Mouse (Mus musculus): ENCODE measurements around the gene Rflnb. TPM values are rescaled to one million over a fixed set of nuclear protein-coding genes. Genes with fewer than 3 reads are reported as not detected.
A peak's percentile ranks its signal among the peaks of the same experiment; 100 is the strongest.

Rflnb gene
- polyA plus RNA-seq, 1 experiment from 2014 or later: 7.9 TPM

DNA sequence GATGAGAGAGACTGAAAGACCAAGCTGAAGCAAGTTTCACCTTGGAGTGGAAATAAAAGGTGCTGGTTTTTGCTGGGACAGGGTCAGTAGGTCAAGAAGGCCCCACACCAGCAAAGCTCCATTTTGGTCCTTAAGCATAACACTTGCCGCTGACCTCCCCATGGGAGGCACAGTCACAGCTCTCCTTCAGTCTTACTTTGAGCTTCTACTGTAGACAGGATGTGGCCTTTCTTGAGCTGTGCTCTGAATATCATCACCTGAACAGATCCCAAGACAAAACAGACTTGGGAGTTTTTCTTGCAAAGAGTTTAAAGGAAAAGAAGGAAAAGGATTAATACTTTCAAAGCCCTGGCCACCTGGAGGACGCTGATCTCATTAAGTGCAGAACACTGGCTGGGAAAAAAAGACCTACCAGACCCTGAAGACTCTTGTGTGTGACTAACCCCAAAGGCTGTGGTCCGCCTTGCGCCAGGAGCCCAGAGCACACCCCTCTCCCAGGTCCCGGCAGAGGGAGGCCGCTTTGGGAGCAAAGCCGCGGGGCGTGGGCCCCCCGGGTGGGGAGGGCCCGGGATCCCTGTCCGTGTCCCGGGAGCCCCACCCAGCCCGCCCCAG lies 949 bp downstream of the Rflnb start:
- no peak for ATAC-seq (replicated peaks; ENCODE audit: low FRiP score)
- H3K4me1 ChIP-seq (replicated peaks; ENCODE audit: control insufficient read depth, insufficient read depth, low read length): peaks cover 8% of the 10 kb centered on the region; the same call in 1 of the 2 replicates
- H3K27me3 ChIP-seq (replicated peaks; ENCODE audit: control insufficient read depth, insufficient read depth, low read length): peaks cover 16% of the 10 kb centered on the region
- no peak for DNase-seq (ENCODE audit: low spot score)
- no peak overlapping the region for H3K27ac ChIP-seq (ENCODE audit: low read depth, low read length)
- H3K9ac ChIP-seq (ENCODE audit: low read depth, low read length): peak overlapping the region; percentile 75
- peak overlapping the region; percentile 75 for H3K4me3 ChIP-seq (ENCODE audit: low read depth, low read length)
- peak overlapping the region; percentile 99 for H3K4me2 ChIP-seq
- H3K9me3 ChIP-seq (ENCODE audit: control insufficient read depth, low read length): no peaks in the 10 kb centered on the region
- 8% methylated on average over 14 of the region's 14 CpGs for WGBS
- H3K36me3 ChIP-seq (ENCODE audit: control insufficient read depth, insufficient read depth, low read length): no peaks in the 10 kb centered on the region

- Histone ChIP-seq H3K27ac (ENCODE audit: low read depth, low read length) (no peak overlapping the region), H3K4me1 (replicated peaks; ENCODE audit: control insufficient read depth, insufficient read depth, low read length) (peaks cover 8% of the 10 kb centered on the region; the same call in 1 of the 2 replicates), H3K4me2 (no peak overlapping the region), H3K36me3 (ENCODE audit: control insufficient read depth, insufficient read depth, low read length) (no peaks in the 10 kb centered on the region), H3K9me3 (ENCODE audit: control insufficient read depth, low read length) (no peaks in the 10 kb centered on the region), H3K9ac (ENCODE audit: low read depth, low read length) (no peak overlapping the region), H3K4me3 (ENCODE audit: low read depth, low read length) (no peak overlapping the region), H3K27me3 (replicated peaks; ENCODE audit: control insufficient read depth, insufficient read depth, low read length) (peaks cover 16% of the 10 kb centered on the region)
- no peak for ATAC-seq (replicated peaks; ENCODE audit: low FRiP score)
- DNase-seq (ENCODE audit: low spot score): no peak
- 56% methylated on average over 7 of the region's 7 CpGs for WGBS
These were observed 2.5 kb downstream of the Rflnb start for GRCm38 (mm10) chr11:76025080-76025583.

GRCm38 (mm10) chr11:76020916-76021315 lies 6.7 kb downstream of the Rflnb start:
- no peaks in the 10 kb centered on the region for H3K4me1 ChIP-seq (replicated peaks; ENCODE audit: control insufficient read depth, insufficient read depth, low read length)
- WGBS: 73% methylated on average over 9 of the region's 9 CpGs
- H3K27me3 ChIP-seq (replicated peaks; ENCODE audit: control insufficient read depth, insufficient read depth, low read length): peaks cover 1% of the 10 kb centered on the region
- H3K9ac ChIP-seq (ENCODE audit: low read depth, low read length): no peak overlapping the region
- no peaks in the 10 kb centered on the region for H3K36me3 ChIP-seq (ENCODE audit: control insufficient read depth, insufficient read depth, low read length)
- no peak overlapping the region for H3K27ac ChIP-seq (ENCODE audit: low read depth, low read length)
- no peaks in the 10 kb centered on the region for H3K9me3 ChIP-seq (ENCODE audit: control insufficient read depth, low read length)
- ATAC-seq (replicated peaks; ENCODE audit: low FRiP score) (no peak), DNase-seq (ENCODE audit: low spot score) (no peak)
- H3K4me2 ChIP-seq: no peak overlapping the region
- H3K4me3 ChIP-seq (ENCODE audit: low read depth, low read length): no peak overlapping the region

GRCm38 (mm10) chr11:76019879-76020278 lies 7.7 kb downstream of the Rflnb start:
- no peak overlapping the region for H3K4me3 ChIP-seq (ENCODE audit: low read depth, low read length)
- H3K9me3 ChIP-seq (ENCODE audit: control insufficient read depth, low read length): no peaks in the 10 kb centered on the region
- H3K9ac ChIP-seq (ENCODE audit: low read depth, low read length): no peak overlapping the region
- no peak for DNase-seq (ENCODE audit: low spot score)
- 78% methylated on average over 4 of the region's 4 CpGs for WGBS
- no peak overlapping the region for H3K4me2 ChIP-seq
- no peaks in the 10 kb centered on the region for H3K27me3 ChIP-seq (replicated peaks; ENCODE audit: control insufficient read depth, insufficient read depth, low read length)
- no peak for ATAC-seq (replicated peaks; ENCODE audit: low FRiP score)
- H3K36me3 ChIP-seq (ENCODE audit: control insufficient read depth, insufficient read depth, low read length): no peaks in the 10 kb centered on the region
- no peaks in the 10 kb centered on the region for H3K4me1 ChIP-seq (replicated peaks; ENCODE audit: control insufficient read depth, insufficient read depth, low read length)
- no peak overlapping the region for H3K27ac ChIP-seq (ENCODE audit: low read depth, low read length)

GRCm38 (mm10) chr11:76015814-76016213 lies 11.8 kb downstream of the Rflnb start:
- H3K4me1 ChIP-seq (replicated peaks; ENCODE audit: control insufficient read depth, insufficient read depth, low read length): no peaks in the 10 kb centered on the region
- ATAC-seq (replicated peaks; ENCODE audit: low FRiP score): no peak
- 71% methylated on average over 4 of the region's 4 CpGs for WGBS

GRCm38 (mm10) chr11:76015251-76015650 lies 12.3 kb downstream of the Rflnb start:
- DNase-seq (ENCODE audit: low spot score) (no peak), ATAC-seq (replicated peaks; ENCODE audit: low FRiP score) (no peak)
- 86% methylated on average over 6 of the region's 6 CpGs for WGBS
- H3K4me3 ChIP-seq (ENCODE audit: low read depth, low read length): no peak overlapping the region
- H3K36me3 ChIP-seq (ENCODE audit: control insufficient read depth, insufficient read depth, low read length): no peaks in the 10 kb centered on the region
- no peaks in the 10 kb centered on the region for H3K4me1 ChIP-seq (replicated peaks; ENCODE audit: control insufficient read depth, insufficient read depth, low read length)
- no peaks in the 10 kb centered on the region for H3K27me3 ChIP-seq (replicated peaks; ENCODE audit: control insufficient read depth, insufficient read depth, low read length)
- H3K9me3 ChIP-seq (ENCODE audit: control insufficient read depth, low read length): no peaks in the 10 kb centered on the region
- no peak overlapping the region for H3K9ac ChIP-seq (ENCODE audit: low read depth, low read length)
- H3K27ac ChIP-seq (ENCODE audit: low read depth, low read length): no peak overlapping the region
- H3K4me2 ChIP-seq: no peak overlapping the region

More at GRCm38 (mm10) chr11:76015814-76016213, 11.8 kb downstream of the Rflnb start:
- no peaks in the 10 kb centered on the region for H3K9me3 ChIP-seq (ENCODE audit: control insufficient read depth, low read length)
- no peak overlapping the region for H3K4me3 ChIP-seq (ENCODE audit: low read depth, low read length)
- no peak overlapping the region for H3K4me2 ChIP-seq
- no peak overlapping the region for H3K9ac ChIP-seq (ENCODE audit: low read depth, low read length)
- no peak for DNase-seq (ENCODE audit: low spot score)
- H3K36me3 ChIP-seq (ENCODE audit: control insufficient read depth, insufficient read depth, low read length): no peaks in the 10 kb centered on the region
- no peak overlapping the region for H3K27ac ChIP-seq (ENCODE audit: low read depth, low read length)
- no peaks in the 10 kb centered on the region for H3K27me3 ChIP-seq (replicated peaks; ENCODE audit: control insufficient read depth, insufficient read depth, low read length)

- no peak overlapping the region for H3K9ac ChIP-seq (ENCODE audit: low read depth, low read length)
- no peaks in the 10 kb centered on the region for H3K27me3 ChIP-seq (replicated peaks; ENCODE audit: control insufficient read depth, insufficient read depth, low read length)
- 64% methylated on average over 9 of the region's 9 CpGs for WGBS
These were observed 16.6 kb downstream of the Rflnb start for GRCm38 (mm10) chr11:76010838-76011624.

GRCm38 (mm10) chr11:76009101-76009500 lies 18.5 kb downstream of the Rflnb start:
- ATAC-seq (replicated peaks; ENCODE audit: low FRiP score) (no peak), DNase-seq (ENCODE audit: low spot score) (no peak)
- no peak overlapping the region for H3K9ac ChIP-seq (ENCODE audit: low read depth, low read length)
- no peaks in the 10 kb centered on the region for H3K36me3 ChIP-seq (ENCODE audit: control insufficient read depth, insufficient read depth, low read length)
- H3K4me1 ChIP-seq (replicated peaks; ENCODE audit: control insufficient read depth, insufficient read depth, low read length): no peaks in the 10 kb centered on the region
- H3K4me2 ChIP-seq: no peak overlapping the region
- no peak overlapping the region for H3K27ac ChIP-seq (ENCODE audit: low read depth, low read length)
- WGBS: 79% methylated on average over 6 of the region's 6 CpGs
- no peaks in the 10 kb centered on the region for H3K27me3 ChIP-seq (replicated peaks; ENCODE audit: control insufficient read depth, insufficient read depth, low read length)
- no peaks in the 10 kb centered on the region for H3K9me3 ChIP-seq (ENCODE audit: control insufficient read depth, low read length)
- no peak overlapping the region for H3K4me3 ChIP-seq (ENCODE audit: low read depth, low read length)

More at GRCm38 (mm10) chr11:76010838-76011624, 16.6 kb downstream of the Rflnb start:
- DNase-seq (ENCODE audit: low spot score) (no peak), ATAC-seq (replicated peaks; ENCODE audit: low FRiP score) (no peak)
- Histone ChIP-seq H3K4me2 (no peak overlapping the region), H3K4me3 (ENCODE audit: low read depth, low read length) (no peak overlapping the region), H3K9me3 (ENCODE audit: control insufficient read depth, low read length) (no peaks in the 10 kb centered on the region), H3K4me1 (replicated peaks; ENCODE audit: control insufficient read depth, insufficient read depth, low read length) (no peaks in the 10 kb centered on the region), H3K36me3 (ENCODE audit: control insufficient read depth, insufficient read depth, low read length) (no peaks in the 10 kb centered on the region), H3K27ac (ENCODE audit: low read depth, low read length) (no peak overlapping the region)
